Mouse (Mus musculus): ENCODE data around the gene Zfp825. TPM values are rescaled to one million over a fixed set of nuclear protein-coding genes. Genes with fewer than 3 reads are reported as not detected.

Zfp825 gene
- total RNA-seq, 2 experiments from 2014 or later: 7.1 to 23.0 TPM

Other genes with a start within 250 kb of the Zfp825 start
- 0.02 and 0.51 TPM in 2 replicates for gene Ahrr, start 201.7 kb downstream of the Zfp825 start, total RNA-seq (2015)
- 0.25 and 0.34 TPM in 2 replicates for gene Ahrr, start 201.7 kb downstream of the Zfp825 start, total RNA-seq (2017)
- gene Pdcd6, start 176.4 kb downstream of the Zfp825 start, total RNA-seq (2015): 160 and 162 TPM in 2 replicates
- 112 and 116 TPM in 2 replicates for gene Pdcd6, start 176.4 kb downstream of the Zfp825 start, total RNA-seq (2017)
- gene Sdha, start 143.7 kb downstream of the Zfp825 start, total RNA-seq (2015): 227 and 229 TPM in 2 replicates
- gene Sdha, start 143.7 kb downstream of the Zfp825 start, total RNA-seq (2017): 304 and 374 TPM in 2 replicates
- gene Ccdc127, start 143.7 kb downstream of the Zfp825 start, total RNA-seq (2015): 43.0 and 45.9 TPM in 2 replicates
- gene Ccdc127, start 143.7 kb downstream of the Zfp825 start, total RNA-seq (2017): 39.0 and 78.5 TPM in 2 replicates
- not detected in 2 replicates for gene Lrrc14b, start 130.0 kb downstream of the Zfp825 start, total RNA-seq (2015)
- not detected in 2 replicates for gene Lrrc14b, start 130.0 kb downstream of the Zfp825 start, total RNA-seq (2017)
- 3.6 and 7.1 TPM in 2 replicates for gene Zfp72, start 103.2 kb downstream of the Zfp825 start, total RNA-seq (2015)
- gene Zfp72, start 103.2 kb downstream of the Zfp825 start, total RNA-seq (2017): 5.4 and 8.7 TPM in 2 replicates
- 79.9 and 83.8 TPM in 2 replicates for gene Ftl1-ps1, start 94.3 kb downstream of the Zfp825 start, total RNA-seq (2015)
- 14.8 and 15.2 TPM in 2 replicates for gene Ftl1-ps1, start 94.3 kb downstream of the Zfp825 start, total RNA-seq (2017)
- 137 and 142 TPM in 2 replicates for gene Erap1, start 145.6 kb upstream of the Zfp825 start, total RNA-seq (2015)
- gene Erap1, start 145.6 kb upstream of the Zfp825 start, total RNA-seq (2017): 139 and 142 TPM in 2 replicates

Measured in megakaryocyte progenitor cell, adult 5-6 weeks (primary cell).